16 mouse cellular contexts compared by ENCODE assay signal in genomic region chr13:30711066-30711465, GRCm38 (mm10). TPM values are rescaled to one million over a fixed set of nuclear protein-coding genes. Genes with fewer than 3 reads are reported as not detected.
"Had no signal": no experiment of that assay in that cellular context is flagged by ENCODE, and none has a peak within 500 bp of the region (broad histone marks: within the 10 kb centered on the region; RNA-seq: fewer than 3 reads in every experiment).

No protein-coding gene starts in this region.

- H3K4me1 ChIP-seq: neural tube, embryonic 15.5 days; stomach, embryonic 15.5 days had no signal

- H3K27ac ChIP-seq: neural tube, embryonic 15.5 days; stomach, embryonic 15.5 days; stomach, postnatal 0 days had no signal

- H3K4me3 ChIP-seq: neural tube, embryonic 15.5 days; stomach, embryonic 15.5 days had no signal

- H3K27me3 ChIP-seq: neural tube, embryonic 15.5 days; stomach, embryonic 15.5 days had no signal

- H3K9ac ChIP-seq: neural tube, embryonic 15.5 days; stomach, embryonic 15.5 days had no signal

- H3K9me3 ChIP-seq: neural tube, embryonic 15.5 days; stomach, embryonic 15.5 days had no signal

- H3K36me3 ChIP-seq: stomach, embryonic 15.5 days had no signal

- DNase-seq: retina, postnatal 1 day; right cerebral cortex, adult 18-20 months; right cerebral cortex, postnatal 14 days; right cerebral cortex, postnatal 25 days; right cerebral cortex, postnatal 4 days; spleen, adult 18-20 months; thymus, adult 18-20 months; thymus, adult 2 months; thymus, postnatal 14 days; thymus, postnatal 25 days; thymus, postnatal 36 days; thymus, postnatal 4 days had no signal

- H3K4me2 ChIP-seq: neural tube, embryonic 15.5 days; stomach, embryonic 15.5 days had no signal

RNA-seq across cellular contexts. Expression of gene Irf4, which starts 38.0 kb away (rescaled TPM):
- polyA plus RNA-seq: neural tube, embryonic 14.5 days had no signal
